Mouse (Mus musculus) kidney, adult 8-10 months (tissue): Measurements from ENCODE around the gene Ppp2r5b.
A peak's percentile ranks its signal among the peaks of the same experiment; 100 is the strongest.

Source experiments
- DNase-seq, 2 experiments: peaks; one replicate each; pipeline ENCODE4 v3.0.0; 2022

Gene Ppp2r5b

GRCm38 (mm10) chr19:6234337-6235083, 1.2 kb downstream of the Ppp2r5b start:
- DNase-seq, result no peak

GRCm38 (mm10) chr19:6233647-6234046, 2.0 kb downstream of the Ppp2r5b start:
- DNase-seq, result peak in 1 of 2 experiments; percentile 20

DNA sequence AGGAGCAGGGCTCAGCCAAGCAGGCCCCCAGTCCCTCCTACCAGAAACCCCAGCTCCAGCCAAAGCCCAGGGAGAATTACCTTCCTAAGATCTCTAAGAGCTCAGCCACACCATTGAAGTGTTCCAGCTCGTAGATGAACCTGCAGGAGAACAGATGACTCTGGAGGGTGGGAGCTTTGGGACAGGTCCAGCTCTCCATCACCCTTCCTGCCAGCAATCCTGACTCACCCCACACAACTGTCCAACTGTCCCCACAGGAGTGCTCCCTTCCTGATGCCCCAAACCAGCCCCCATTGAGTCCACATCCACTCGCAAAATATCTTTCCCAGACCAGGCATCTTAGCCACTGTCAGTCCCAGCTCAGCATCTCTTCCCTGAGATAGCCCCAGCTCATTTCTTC, 4.6 kb downstream of the Ppp2r5b start:
- no peak for DNase-seq

GRCm38 (mm10) chr19:6230411-6230810, 5.3 kb downstream of the Ppp2r5b start:
- DNase-seq, result no peak

DNA sequence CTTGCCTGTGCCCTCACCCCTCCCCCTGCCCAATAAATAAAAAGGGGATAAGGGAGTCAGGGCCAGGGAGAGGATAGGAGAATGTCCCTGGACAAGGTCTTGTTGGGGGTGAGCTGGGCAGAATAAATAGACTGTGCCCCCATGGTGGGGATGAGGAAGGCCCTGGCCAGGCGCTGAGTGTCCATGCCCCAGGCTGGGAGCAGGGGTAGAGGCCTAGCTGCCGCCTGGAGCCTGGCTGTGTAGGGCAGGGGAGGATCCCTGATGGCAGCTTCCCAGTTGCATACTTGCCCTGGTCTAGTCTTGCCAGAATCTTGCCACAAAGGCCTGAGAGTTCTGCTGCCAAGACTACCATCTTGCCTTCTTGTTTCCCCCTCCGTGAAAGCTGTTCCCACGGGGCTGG, 7.8 kb downstream of the Ppp2r5b start:
- DNase-seq, result no peak

- DNase-seq, result no peak
Observed at GRCm38 (mm10) chr19:6226763-6227162, 8.9 kb downstream of the Ppp2r5b start.

DNA sequence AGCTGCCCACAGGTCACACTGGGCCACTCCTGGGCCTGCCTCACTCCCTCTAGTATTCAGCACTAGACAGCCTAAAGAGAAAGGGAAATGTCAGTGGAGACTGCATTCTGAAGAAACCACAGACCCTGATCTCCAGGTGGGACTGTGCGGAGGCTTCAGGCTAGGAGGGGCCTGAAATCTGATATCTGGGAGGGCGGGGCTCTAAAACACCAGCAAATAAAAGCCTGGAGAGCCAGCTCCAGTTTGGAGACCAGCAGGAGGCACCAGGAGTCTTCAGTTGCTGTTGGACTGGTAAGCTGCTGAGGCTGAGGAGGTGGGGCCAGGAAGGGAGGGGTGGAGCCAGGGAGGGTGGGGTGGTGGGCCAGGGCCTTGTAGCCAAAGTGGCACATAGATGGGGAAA, 9.5 kb downstream of the Ppp2r5b start, which contains the start of gene Gpha2:
TSS of gene Gpha2 (plus strand) at position 246 of the 400 bp plus-strand sequence.
- DNase-seq, result no peak

GRCm38 (mm10) chr19:6218606-6219005, 17.1 kb downstream of the Ppp2r5b start:
- DNase-seq, result no peak

- no peak for DNase-seq
Observed at GRCm38 (mm10) chr19:6216046-6216705, 19.5 kb downstream of the Ppp2r5b start.

DNA sequence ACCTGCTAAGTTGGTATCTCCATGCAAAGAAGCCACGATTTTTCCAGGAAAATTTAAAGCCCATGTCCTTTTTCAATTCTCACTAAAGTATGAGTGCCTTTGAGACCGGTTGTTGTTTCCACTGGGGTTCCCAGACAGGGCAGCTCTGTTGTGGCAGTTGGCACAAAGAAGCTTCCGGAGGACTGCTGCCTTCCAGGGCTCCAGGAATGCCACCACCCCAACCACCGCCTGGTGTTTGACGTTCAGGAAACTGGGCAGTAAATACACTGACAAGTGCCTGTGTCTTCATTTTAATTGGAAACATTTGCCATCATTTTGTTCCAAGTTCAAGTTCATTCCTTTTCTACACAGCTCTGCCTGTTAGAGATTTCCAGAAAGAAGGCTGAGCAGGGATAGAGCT, 29.0 kb downstream of the Ppp2r5b start:
- DNase-seq, result no peak

DNA sequence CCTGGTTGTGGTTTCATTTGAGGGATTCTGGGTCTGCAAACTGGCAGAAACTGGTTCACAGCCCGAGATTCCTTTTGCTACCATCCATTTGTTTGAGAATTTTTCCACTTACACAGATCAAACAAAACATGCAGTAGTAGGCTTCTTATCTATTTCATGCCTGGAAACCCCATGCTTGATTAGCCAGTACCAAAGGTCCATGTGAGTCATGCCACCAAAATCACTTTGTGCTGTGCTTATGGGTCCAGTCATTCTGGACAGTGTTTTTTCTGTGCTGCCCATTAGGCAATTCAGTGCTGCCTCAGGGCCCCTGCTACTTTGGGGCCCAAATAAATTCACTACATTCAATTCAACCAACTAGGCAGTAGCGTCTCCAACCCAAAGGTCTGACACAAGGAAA, 31.4 kb downstream of the Ppp2r5b start:
- no peak for DNase-seq

DNA sequence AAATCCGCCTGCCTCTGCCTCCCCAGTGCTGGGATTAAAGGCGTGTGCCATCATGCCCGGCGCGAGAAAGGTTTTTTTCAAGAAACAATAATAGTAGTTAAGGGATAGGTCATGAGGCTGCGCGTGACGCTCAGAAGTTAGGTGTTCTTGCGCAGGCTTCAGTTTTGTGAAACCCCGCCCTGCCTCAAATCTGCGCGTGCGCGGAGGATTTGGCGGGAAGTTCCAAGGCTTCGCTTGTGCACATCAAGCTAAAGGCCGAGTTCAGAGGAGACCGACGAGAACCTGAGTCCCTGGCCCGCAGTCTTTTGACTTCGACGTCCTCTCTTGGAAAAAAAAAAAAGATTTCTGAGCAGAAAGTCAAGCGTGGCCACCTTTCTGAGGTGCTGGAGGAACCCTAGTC, 51.5 kb downstream of the Ppp2r5b start, which contains the start of gene Majin:
TSS of gene Majin (plus strand) at position 258 of the 400 bp plus-strand sequence.
- no peak for DNase-seq

DNA sequence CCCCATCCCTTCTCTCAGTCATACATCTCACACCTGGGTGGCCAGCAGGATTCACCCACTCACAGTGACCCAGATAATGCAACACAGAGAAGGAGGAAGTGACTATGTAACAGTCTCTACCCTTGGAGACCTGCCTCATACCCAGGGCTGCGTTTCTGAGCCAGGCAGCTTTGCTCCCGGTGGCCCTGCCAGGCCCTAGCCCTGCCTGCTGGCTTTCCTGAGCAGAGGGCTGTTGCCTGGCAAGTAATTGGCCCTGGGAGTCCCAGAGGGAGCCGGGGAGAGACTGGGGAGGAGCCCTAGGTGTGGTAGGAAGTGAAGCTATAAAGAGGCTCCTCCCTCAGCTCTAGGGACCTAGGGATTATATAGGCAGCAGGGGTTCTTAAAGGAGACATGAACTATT, 53.1 kb downstream of the Ppp2r5b start:
- no peak for DNase-seq

DNA sequence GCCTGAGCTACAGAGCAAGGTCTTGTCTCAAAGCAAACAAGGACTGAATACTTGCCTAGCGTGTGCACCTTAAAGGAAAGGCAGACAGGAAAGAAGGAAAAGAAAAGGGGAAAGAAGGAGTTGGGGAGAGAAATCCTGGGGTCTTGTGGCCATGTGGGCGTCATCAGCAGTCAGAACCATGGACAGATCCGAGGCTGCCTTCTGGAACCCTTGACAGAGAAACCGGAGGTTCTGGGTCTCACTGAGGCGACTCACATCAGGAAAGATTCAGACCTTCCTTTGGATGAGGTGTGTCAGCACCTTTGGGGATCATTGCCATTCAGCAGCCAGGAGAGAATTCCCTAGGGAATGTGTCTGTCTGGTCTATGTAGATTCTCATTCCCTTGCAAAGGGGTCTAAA, 54.0 kb downstream of the Ppp2r5b start:
- no peak for DNase-seq

DNA sequence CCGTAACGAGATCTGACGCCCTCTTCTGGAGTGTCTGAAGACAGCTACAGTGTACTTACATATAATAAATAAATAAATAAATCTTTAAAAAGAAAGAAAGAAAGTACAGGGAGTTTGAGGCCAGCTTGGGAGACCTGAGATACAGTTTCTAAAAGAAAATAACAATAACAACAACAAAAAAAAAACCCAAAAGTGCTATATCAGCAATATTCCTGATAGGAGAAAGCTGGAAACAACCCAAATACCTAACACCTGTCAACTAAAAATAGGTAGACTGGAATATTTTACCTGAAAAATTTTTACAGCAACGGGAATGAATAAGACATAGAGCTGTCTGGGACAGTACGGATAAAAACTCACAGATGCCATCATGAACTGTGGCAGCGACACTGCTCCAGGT, 56.9 kb downstream of the Ppp2r5b start:
- DNase-seq, result no peak
